Mouse (Mus musculus) forebrain, embryonic 10.5 days (tissue): ENCODE data around the gene Fam207a. TPM values are rescaled to one million over a fixed set of nuclear protein-coding genes. Genes with fewer than 3 reads are reported as not detected.

Source experiments
- DNase-seq: peaks from one replicate; pipeline ENCODE4 v3.0.0-alpha.2; 2017; ENCODE audit warnings: low spot score; ENCODE audit errors: extremely low spot score
- H3K27ac ChIP-seq: fragments of 300-500 bp; sonication (generic); 2 replicates; pipeline ENCODE4 v1.5.1; 2016; ENCODE audit warnings: mild to moderate bottlenecking
- H3K27me3 ChIP-seq: fragments of 300-500 bp; sonication (generic); 2 replicates; pipeline ENCODE4 v1.6.1; 2016; ENCODE audit warnings: mild to moderate bottlenecking; ENCODE audit not compliant: poor library complexity, severe bottlenecking
- H3K36me3 ChIP-seq: fragments of 300-500 bp; sonication (generic); replicated peaks from 2 replicates; pipeline ENCODE4 v1.6.1; 2016; ENCODE audit warnings: mild to moderate bottlenecking, moderate library complexity
- H3K4me1 ChIP-seq: fragments of 300-500 bp; sonication (generic); 2 replicates; pipeline ENCODE4 v1.6.1; 2016
- H3K4me3 ChIP-seq: fragments of 300-500 bp; sonication (generic); 2 replicates; pipeline ENCODE4 v1.5.1; 2016; ENCODE audit warnings: mild to moderate bottlenecking, moderate library complexity
- H3K9me3 ChIP-seq: fragments of 300-500 bp; sonication (generic); 2 replicates; pipeline ENCODE4 v1.6.1; 2016; ENCODE audit warnings: mild to moderate bottlenecking, moderate library complexity
- WGBS: fragments of 180-500 bp; shearing (Covaris S2); methylation state at CpG from one replicate; pipeline ENCODE4 v1.1.7; 2016; 5-methylcytosine and 5-hydroxymethylcytosine counted together
- polyA plus RNA-seq: library from polyadenylated mRNA; unstranded; fragments of >200 nt; fragmentation: Nextera tagmentation; extraction: Ambion mirVana; gene quantifications from 2 replicates; pipeline ENCODE4 v1.2.1, GENCODE M21; 2016

Gene Fam207a
- polyA plus RNA-seq, 1 experiment from 2014 or later = 43.2 TPM

GRCm38 (mm10) chr10:77523321-77523720, 7.7 kb upstream of the Fam207a start:
- Histone ChIP-seq H3K4me3 (no peak overlapping the region), H3K4me1 (peaks cover 13% of the 10 kb centered on the region), H3K36me3 (no peaks in the 10 kb centered on the region), H3K27me3 (peaks cover 22% of the 10 kb centered on the region), H3K9me3 (no peaks in the 10 kb centered on the region), H3K27ac (no peak overlapping the region)
- no peak for DNase-seq
- 78% methylated on average over 7 of the region's 7 CpGs for WGBS

GRCm38 (mm10) chr10:77522746-77523145, 7.2 kb upstream of the Fam207a start:
- DNase-seq = no peak
- 59% methylated on average over 12 of the region's 12 CpGs for WGBS
- H3K4me1 ChIP-seq = peaks cover 13% of the 10 kb centered on the region
- H3K9me3 ChIP-seq = no peaks in the 10 kb centered on the region
- no peaks in the 10 kb centered on the region for H3K36me3 ChIP-seq
- peak overlapping the region; percentile 49 for H3K4me3 ChIP-seq
- peaks cover 22% of the 10 kb centered on the region for H3K27me3 ChIP-seq
- H3K27ac ChIP-seq = peak overlapping the region; percentile 77

- WGBS = 11% methylated on average over 18 of the region's 18 CpGs
- Histone ChIP-seq H3K4me3 (peak overlapping the region; percentile 49), H3K27ac (peak overlapping the region; percentile 77), H3K9me3 (no peaks in the 10 kb centered on the region), H3K36me3 (no peaks in the 10 kb centered on the region), H3K4me1 (peaks cover 17% of the 10 kb centered on the region), H3K27me3 (peaks cover 22% of the 10 kb centered on the region)
- DNase-seq = peak; percentile 28
These were observed 6.6 kb upstream of the Fam207a start for GRCm38 (mm10) chr10:77522021-77522731.

- Histone ChIP-seq H3K4me3 (no peak overlapping the region), H3K9me3 (no peaks in the 10 kb centered on the region), H3K4me1 (peaks cover 32% of the 10 kb centered on the region), H3K36me3 (no peaks in the 10 kb centered on the region), H3K27me3 (peaks cover 22% of the 10 kb centered on the region), H3K27ac (no peak overlapping the region)
- WGBS = 90% methylated on average over 5 of the region's 5 CpGs
- no peak for DNase-seq
These were observed 4.9 kb upstream of the Fam207a start for GRCm38 (mm10) chr10:77520497-77520896.

- Histone ChIP-seq H3K4me3 (no peak overlapping the region), H3K9me3 (no peaks in the 10 kb centered on the region)
These were observed 3.6 kb upstream of the Fam207a start for GRCm38 (mm10) chr10:77519191-77519590.

GRCm38 (mm10) chr10:77517801-77518200, 2.2 kb upstream of the Fam207a start:
- WGBS = 89% methylated on average over 5 of the region's 5 CpGs

More at GRCm38 (mm10) chr10:77519191-77519590, 3.6 kb upstream of the Fam207a start:
- H3K36me3 ChIP-seq = peaks cover 4% of the 10 kb centered on the region
- peaks cover 22% of the 10 kb centered on the region for H3K27me3 ChIP-seq
- DNase-seq = no peak
- WGBS = 88% methylated on average over 3 of the region's 3 CpGs
- peaks cover 45% of the 10 kb centered on the region for H3K4me1 ChIP-seq
- H3K27ac ChIP-seq = no peak overlapping the region

GRCm38 (mm10) chr10:77517066-77517620, 1.6 kb upstream of the Fam207a start:
- Histone ChIP-seq H3K4me3 (peak overlapping the region; percentile 96; the same call in 1 of the 2 replicates), H3K27me3 (peaks cover 10% of the 10 kb centered on the region), H3K36me3 (peaks cover 24% of the 10 kb centered on the region), H3K9me3 (no peaks in the 10 kb centered on the region), H3K27ac (peak overlapping the region; percentile 92), H3K4me1 (peaks cover 40% of the 10 kb centered on the region)
- peak; percentile 77 for DNase-seq
- 23% methylated on average over 20 of the region's 20 CpGs for WGBS

More at GRCm38 (mm10) chr10:77517801-77518200, 2.2 kb upstream of the Fam207a start:
- Histone ChIP-seq H3K4me1 (peaks cover 47% of the 10 kb centered on the region), H3K27me3 (peaks cover 14% of the 10 kb centered on the region), H3K4me3 (no peak overlapping the region), H3K9me3 (no peaks in the 10 kb centered on the region), H3K27ac (0 out of 2 replicates have a peak overlapping the region, but pooled peaks have one; percentile 92), H3K36me3 (peaks cover 18% of the 10 kb centered on the region)
- DNase-seq = no peak

GRCm38 (mm10) chr10:77516379-77516951, 880 bp upstream of the Fam207a start:
- Histone ChIP-seq H3K36me3 (peaks cover 31% of the 10 kb centered on the region), H3K9me3 (no peaks in the 10 kb centered on the region), H3K27ac (peak overlapping the region; percentile 92), H3K4me3 (peak overlapping the region; percentile 96), H3K27me3 (peaks cover 3% of the 10 kb centered on the region; the same call in 1 of the 2 replicates), H3K4me1 (peaks cover 34% of the 10 kb centered on the region)
- peak; percentile 18 for DNase-seq
- 44% methylated on average over 14 of the region's 14 CpGs for WGBS

GRCm38 (mm10) chr10:77510225-77510982, 5.2 kb downstream of the Fam207a start:
- H3K27ac ChIP-seq = 0 out of 2 replicates have a peak overlapping the region, but pooled peaks have one; percentile 48
- peaks cover 23% of the 10 kb centered on the region for H3K4me1 ChIP-seq
- no peak overlapping the region for H3K4me3 ChIP-seq
- H3K36me3 ChIP-seq = peaks cover 90% of the 10 kb centered on the region
- no peaks in the 10 kb centered on the region for H3K9me3 ChIP-seq
- WGBS = 83% methylated on average over 15 of the region's 15 CpGs
- no peaks in the 10 kb centered on the region for H3K27me3 ChIP-seq
- no peak for DNase-seq

- Histone ChIP-seq H3K4me1 (peaks cover 15% of the 10 kb centered on the region), H3K27ac (0 out of 2 replicates have a peak overlapping the region, but pooled peaks have one; percentile 48), H3K9me3 (no peaks in the 10 kb centered on the region), H3K4me3 (no peak overlapping the region), H3K36me3 (peaks cover 98% of the 10 kb centered on the region), H3K27me3 (no peaks in the 10 kb centered on the region)
- WGBS = 51% methylated on average over 12 of the region's 12 CpGs
- DNase-seq = peak; percentile 80
These were observed 6.0 kb downstream of the Fam207a start for GRCm38 (mm10) chr10:77509403-77510187.

GRCm38 (mm10) chr10:77508744-77509143, 6.8 kb downstream of the Fam207a start:
- DNase-seq = no peak
- no peaks in the 10 kb centered on the region for H3K9me3 ChIP-seq
- H3K27me3 ChIP-seq = no peaks in the 10 kb centered on the region
- 93% methylated on average over 3 of the region's 3 CpGs for WGBS
- H3K36me3 ChIP-seq = peaks cover 96% of the 10 kb centered on the region
- H3K4me1 ChIP-seq = peaks cover 8% of the 10 kb centered on the region
- H3K27ac ChIP-seq = no peak overlapping the region
- H3K4me3 ChIP-seq = no peak overlapping the region

GRCm38 (mm10) chr10:77507779-77508178, 7.8 kb downstream of the Fam207a start:
- 94% methylated on average over 4 of the region's 4 CpGs for WGBS
- Histone ChIP-seq H3K36me3 (peaks cover 96% of the 10 kb centered on the region), H3K27me3 (no peaks in the 10 kb centered on the region), H3K4me3 (no peak overlapping the region), H3K4me1 (peaks cover 8% of the 10 kb centered on the region), H3K9me3 (no peaks in the 10 kb centered on the region), H3K27ac (no peak overlapping the region)
- DNase-seq = no peak
